Mouse (Mus musculus) olfactory bulb, adult 2 months (tissue): ENCODE data around the gene Col15a1.

Experiments used
- CTCF ChIP-seq: fragments of 200-500 bp; IDR thresholded peaks from 2 replicates; pipeline ENCODE4 v1.5.1; 2012; ENCODE audit warnings: low read depth, mild to moderate bottlenecking, low read length, moderate library complexity; ENCODE audit not compliant: insufficient read depth
- POLR2A ChIP-seq: fragments of 200-500 bp; IDR thresholded peaks from 2 replicates; pipeline ENCODE4 v1.6.1; 2012; ENCODE audit warnings: mild to moderate bottlenecking, low read depth, low read length, moderate library complexity; ENCODE audit not compliant: insufficient read depth

DNA sequence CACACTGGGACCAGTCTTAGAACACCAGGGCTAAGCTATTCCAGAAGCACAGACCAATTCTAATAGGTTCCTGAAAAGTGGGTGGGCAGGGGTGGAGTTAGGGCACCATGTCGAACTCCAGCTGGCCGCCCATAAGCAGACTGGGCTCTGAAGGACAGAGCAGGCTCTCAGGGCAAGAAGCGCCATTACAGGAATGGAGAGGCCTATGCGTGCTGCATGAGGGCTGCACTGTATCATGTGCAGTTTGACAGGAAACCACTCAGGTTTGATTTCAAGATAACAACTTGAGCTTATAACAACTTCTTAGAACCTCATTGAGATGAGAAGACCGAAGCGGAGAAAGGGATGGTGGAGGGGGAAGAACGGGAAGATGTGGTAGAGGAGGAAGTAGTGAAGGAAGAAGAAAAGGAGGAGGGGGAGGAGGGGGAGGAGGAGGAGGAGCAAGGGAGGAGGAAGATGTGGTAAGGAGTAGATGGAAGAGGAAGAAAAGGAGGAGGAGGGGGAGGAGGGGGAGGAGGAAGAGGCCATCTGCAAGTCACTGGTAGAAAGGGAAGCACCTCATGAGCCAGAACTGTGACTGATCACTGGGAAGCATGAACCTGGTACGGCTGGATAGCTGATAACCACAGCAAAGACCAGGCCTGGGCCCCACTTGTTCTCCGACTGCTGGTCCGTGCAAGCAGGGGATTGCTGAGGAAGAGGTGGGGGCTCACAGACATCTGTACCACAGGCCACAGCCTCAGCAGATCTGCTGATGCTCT lies 111.8 kb downstream of the Col15a1 start:
- TF ChIP-seq CTCF (no peak), POLR2A (no peak)
